Mouse (Mus musculus) left cerebral cortex, adult 2 months (tissue): ENCODE data around the gene Gm49378. TPM values are rescaled to one million over a fixed set of nuclear protein-coding genes. Genes with fewer than 3 reads are reported as not detected.

ENCODE experiments used
- DNase-seq, 2 experiments: peaks; one replicate each; pipeline ENCODE4 v3.0.0; 2021 to 2022; ENCODE audit warnings: low spot score in 2 of 2, mixed read lengths in 1 of 2; ENCODE audit errors: extremely low spot score in 1 of 2
- H3K27ac ChIP-seq: fragments of 200-600 bp; 2 replicates; pipeline ENCODE4 v1.8.1; 2022
- H3K4me3 ChIP-seq: fragments of 200-600 bp; 2 replicates; pipeline ENCODE4 v1.8.1; 2022
- CTCF ChIP-seq: fragments of 200-600 bp; IDR thresholded peaks from 2 replicates; pipeline ENCODE4 v1.8.1; 2022; ENCODE audit warnings: antibody characterized with exemption, mild to moderate bottlenecking, moderate library complexity
- intact Hi-C: fragments of 180-260 bp; cut with DNase I; formaldehyde crosslinking; loops from one replicate; pipeline ENCODE4 v1.15.1; 2025
- long read RNA-seq, 2 experiments: library from polyadenylated mRNA; stranded (forward); transcript quantifications; one replicate each; pipeline ENCODE4 v2.0.0; 2021; ENCODE audit warnings: borderline mapping rate in 2 of 2
- total RNA-seq, 2 experiments: library from RNA; stranded (reverse); gene quantifications; 2 replicates each; pipeline ENCODE4 v1.2.3; 2021

Gene Gm49378
- 1 to 10 TPM; 3.5 to 6.1 TPM for total RNA-seq
- long read RNA-seq, experiment 1, result 0 reads
- long read RNA-seq, experiment 2, result 0 reads

DNA sequence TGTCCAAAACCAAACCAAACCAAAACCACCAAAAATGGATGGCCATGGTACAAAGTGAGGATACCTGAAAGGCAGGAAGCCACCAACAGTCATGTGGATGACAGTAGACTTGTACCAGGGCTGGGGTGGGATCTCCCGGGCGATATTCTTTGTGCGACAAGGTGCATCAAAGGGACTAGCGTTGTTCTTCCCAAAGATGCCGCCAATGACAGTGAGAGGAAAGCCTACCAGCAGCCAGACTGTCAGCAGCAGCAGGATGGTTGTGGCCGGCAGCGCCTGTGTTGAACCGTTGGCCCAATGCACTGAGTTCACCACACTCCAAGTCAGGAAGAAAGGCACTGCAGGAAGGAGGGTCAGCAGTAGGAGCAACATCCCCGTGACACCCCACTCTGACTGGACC is at the start of gene Gm49378:
Gene Gm49378, minus strand, starts transcription at position 101 of the 400 bp plus-strand sequence.
- Histone ChIP-seq H3K27ac (no peak within 1 kb of the TSS), H3K4me3 (no peak within 1 kb of the TSS)
- intact Hi-C loops, result no loop called here
- TF ChIP-seq CTCF, result no peak
- DNase-seq, result no peak

DNA sequence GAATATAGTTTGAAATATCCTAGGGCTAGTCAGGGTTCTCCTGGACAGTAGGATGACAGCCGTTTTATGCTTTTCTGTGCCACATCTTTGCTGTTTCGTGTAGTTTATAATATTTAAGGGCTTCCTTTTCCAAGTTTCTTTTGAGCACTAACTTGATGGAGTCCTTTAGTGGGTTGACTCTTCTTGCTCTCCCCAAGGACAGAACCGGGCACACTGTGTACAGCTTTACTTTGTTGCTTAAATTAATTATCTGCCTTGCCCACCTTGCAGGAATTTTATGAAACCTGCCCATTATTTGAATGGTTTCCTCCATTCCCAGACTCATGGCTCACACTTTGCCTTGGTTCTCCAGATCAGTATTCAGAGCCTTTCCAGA is 44.4 kb upstream of the Gm49378 start:
- intact Hi-C loops, result loop anchor here (1.0 kb wide), 1 partner anchor 61 kb away; no protein-coding TSS in a partner anchor
- Histone ChIP-seq H3K27ac (peak overlapping the region; percentile 47), H3K4me3 (peak overlapping the region; percentile 68)
- no peak for TF ChIP-seq CTCF
- no peak for DNase-seq

DNA sequence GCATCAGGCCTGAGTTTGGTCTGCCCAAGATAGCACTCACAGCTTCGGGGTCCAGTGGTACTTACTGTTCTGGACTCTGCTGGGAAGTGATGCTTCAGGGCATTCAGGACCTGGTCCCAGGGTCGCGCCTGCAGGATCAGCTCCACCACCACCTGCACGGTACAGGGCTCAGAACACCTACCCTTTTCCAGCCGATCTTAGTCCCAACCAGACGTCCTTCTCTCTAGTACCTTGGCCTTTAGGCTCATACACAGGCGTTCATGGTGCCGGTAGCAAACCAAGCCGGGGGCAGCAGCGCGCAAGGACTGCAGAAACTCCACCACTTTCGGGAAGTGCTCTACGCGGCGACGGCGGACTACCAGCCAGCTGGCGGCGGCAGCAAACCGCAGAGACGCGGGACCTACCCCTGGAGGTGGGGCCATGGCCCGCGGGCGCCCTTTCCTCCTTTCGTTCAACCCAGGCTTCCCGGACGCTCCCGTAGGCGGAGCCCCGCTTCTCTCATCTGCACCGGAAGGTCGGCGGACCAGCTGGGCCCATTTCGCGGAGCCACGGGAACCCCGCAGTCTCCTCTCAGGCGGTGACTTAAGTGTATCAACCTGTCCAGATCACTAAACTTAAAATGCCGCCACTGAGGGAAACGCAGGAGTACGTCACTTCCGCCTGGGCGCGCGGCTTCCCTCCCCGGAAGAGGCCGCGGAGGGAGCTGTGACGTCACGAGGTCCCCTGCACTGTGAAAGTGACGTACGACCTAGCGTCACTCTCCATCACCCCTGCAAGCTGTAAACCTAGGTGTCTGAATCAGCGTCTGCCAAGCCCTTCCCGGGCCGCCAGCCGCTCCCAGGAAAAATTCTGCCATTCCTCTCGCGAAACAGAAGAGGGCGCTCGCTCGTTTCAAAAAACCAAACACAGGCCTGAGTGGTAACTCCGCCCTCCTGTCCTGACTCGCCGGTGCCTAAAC is 43.7 kb upstream of the Gm49378 start, which contains the start of gene Tinf2:
Gene Tinf2, minus strand, starts transcription at position 661 of the 958 bp plus-strand sequence.
- peak; percentile 81 for TF ChIP-seq CTCF
- peak; percentile 95 for DNase-seq
- Histone ChIP-seq H3K27ac (peak within 1 kb of the TSS; percentile 47), H3K4me3 (peak within 1 kb of the TSS; percentile 68)
- intact Hi-C loops, result loop anchor here (1.0 to 2.0 kb wide), 2 partner anchors 41 to 62 kb away; partner anchors contain the start of gene Rabggta

DNA sequence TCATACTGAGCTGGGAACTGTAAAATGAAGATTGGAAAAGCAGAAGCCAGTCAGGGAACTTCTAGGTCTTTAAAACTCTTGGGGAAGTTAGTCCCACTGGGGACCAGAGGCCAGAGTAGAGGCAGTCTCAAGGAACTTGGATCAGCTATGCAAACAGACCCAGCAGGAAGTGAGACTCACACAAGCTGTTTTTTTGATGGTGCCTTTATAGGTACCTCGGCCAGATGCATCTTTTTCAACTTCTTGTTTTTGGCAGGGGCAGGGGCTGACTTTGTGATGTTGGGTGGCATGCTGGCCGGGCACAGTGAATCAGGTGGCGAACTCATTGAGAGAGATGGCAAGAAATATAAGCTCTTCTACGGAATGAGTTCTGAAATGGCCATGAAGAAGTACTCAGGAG is 39.9 kb upstream of the Gm49378 start:
- intact Hi-C loops, result no loop called here
- no peak overlapping the region for H3K4me3 ChIP-seq
- no peak for DNase-seq
- no peak overlapping the region for H3K27ac ChIP-seq
- TF ChIP-seq CTCF, result no peak

DNA sequence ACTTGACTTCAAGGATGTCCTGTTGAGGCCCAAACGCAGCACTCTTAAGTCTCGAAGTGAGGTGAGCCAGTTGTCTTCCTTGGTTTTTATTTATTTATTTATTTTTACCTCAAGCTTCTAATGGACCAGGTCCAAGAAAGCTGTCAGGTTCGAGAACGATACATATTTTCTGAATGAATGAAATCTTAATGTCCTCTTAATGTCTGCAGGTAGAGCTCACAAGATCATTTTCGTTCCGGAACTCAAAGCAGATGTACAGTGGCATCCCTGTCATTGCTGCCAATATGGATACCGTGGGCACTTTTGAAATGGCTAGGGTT is 35.0 kb upstream of the Gm49378 start:
- H3K27ac ChIP-seq, result peak overlapping the region; percentile 98
- DNase-seq, result no peak
- intact Hi-C loops, result no loop called here
- no peak for TF ChIP-seq CTCF
- H3K4me3 ChIP-seq, result peak overlapping the region; percentile 80

DNA sequence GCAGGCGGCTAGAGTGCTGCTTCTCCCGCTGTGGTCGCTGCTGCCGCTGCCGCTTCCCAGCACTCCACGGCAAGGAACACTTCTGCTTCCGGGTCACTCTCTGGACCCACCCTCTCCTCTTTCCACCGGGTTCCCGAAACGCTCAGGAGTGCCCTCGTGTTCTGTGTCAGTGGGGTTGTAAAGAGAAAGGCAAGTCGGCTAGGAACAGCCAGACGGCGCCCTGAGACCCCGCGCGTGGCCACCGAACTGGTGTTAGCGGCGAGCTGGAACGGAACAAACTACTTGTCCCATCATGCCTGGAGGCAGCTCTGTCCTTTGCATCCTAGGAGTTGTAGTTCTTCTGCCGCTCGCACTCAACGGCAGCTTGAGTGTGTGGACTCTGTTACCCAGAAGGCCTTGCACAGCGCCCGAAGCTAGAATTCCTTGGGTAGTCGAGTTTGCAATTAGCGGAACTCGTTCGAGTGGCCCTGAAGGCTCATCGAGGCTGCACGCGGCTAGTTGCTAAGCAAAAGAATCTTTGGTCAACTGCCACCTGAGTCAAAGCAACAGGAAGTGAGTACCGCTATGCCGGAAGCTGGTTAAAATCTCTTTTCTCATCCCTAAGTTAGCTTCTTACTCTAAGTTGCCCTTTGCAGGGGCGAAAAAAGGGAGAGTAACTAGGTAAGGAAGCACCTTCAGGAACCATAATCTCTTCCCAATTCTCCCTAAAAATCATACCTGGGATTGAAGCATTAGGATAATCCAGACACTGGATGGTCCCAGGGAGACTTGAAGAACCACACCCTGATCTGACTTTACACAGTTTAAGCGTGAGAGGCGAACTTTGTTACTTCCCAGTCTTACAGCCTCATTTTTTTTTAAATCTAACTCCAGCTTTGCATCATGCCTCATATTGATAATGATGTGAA is 34.4 kb upstream of the Gm49378 start, which contains the start of the genes Gmpr2 and Nedd8:
Gene Gmpr2, plus strand, starts transcription at position 109 of the 908 bp plus-strand sequence.
Gene Nedd8, minus strand, starts transcription at position 292 of the 908 bp plus-strand sequence.
- H3K27ac ChIP-seq, result peak within 1 kb of the TSS; percentile 98
- intact Hi-C loops, result loop anchor here (1.0 kb wide), 1 partner anchor 12 kb away; the partner anchor contains the start of gene Mdp1
- peak; percentile 82 to 91 for DNase-seq
- TF ChIP-seq CTCF, result no peak; the same call in 1 of the 2 replicates
- H3K4me3 ChIP-seq, result peak within 1 kb of the TSS; percentile 80

DNA sequence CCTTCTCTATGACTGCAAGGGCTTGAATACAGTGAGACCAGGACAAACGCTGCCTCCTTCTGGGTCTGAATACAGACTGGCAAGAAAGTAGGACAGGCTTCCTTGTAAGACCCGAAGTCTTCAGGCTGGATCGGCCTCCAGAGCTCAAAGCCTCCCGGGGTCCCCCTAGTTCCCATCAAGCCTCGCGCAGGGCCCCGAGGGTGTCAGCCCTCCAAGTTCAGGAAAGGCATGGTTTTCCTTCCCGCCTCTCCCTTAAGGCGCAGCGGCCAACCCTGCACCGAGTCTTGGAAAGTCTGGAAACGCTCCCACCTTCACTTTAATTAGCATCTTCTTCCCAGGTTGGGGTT is 33.8 kb upstream of the Gm49378 start:
- no peak for TF ChIP-seq CTCF
- Histone ChIP-seq H3K27ac (peak overlapping the region; percentile 98), H3K4me3 (peak overlapping the region; percentile 80)
- intact Hi-C loops, result loop anchor here (1.0 kb wide), 1 partner anchor 11 kb away; the partner anchor contains the start of gene Mdp1
- DNase-seq, result no peak

DNA sequence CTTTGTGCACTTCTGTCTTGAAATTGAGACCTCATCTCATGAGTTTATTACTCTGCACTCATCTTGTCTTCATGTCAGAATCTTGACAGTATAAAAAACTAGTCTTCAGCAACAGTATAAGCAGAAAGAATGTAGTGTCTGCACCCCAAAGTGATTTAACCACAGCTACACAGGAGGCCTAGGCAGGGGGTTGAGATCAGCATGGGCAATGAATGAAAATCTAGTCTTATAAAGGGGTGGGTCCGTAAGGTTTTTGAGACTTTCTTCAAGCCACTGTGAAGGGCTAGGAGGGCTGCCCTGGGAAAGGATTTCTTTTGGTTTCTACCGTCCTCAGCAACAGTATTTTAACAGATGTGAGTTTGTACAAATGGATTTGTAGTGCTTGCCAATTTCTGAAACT is 22.9 kb upstream of the Gm49378 start:
- H3K27ac ChIP-seq, result no peak overlapping the region
- no peak overlapping the region; the same call in 1 of the 2 replicates for H3K4me3 ChIP-seq
- no peak for TF ChIP-seq CTCF
- intact Hi-C loops, result loop anchor here (1.0 kb wide), 1 partner anchor 11 kb away; the partner anchor contains the start of gene Gmpr2
- DNase-seq, result no peak

DNA sequence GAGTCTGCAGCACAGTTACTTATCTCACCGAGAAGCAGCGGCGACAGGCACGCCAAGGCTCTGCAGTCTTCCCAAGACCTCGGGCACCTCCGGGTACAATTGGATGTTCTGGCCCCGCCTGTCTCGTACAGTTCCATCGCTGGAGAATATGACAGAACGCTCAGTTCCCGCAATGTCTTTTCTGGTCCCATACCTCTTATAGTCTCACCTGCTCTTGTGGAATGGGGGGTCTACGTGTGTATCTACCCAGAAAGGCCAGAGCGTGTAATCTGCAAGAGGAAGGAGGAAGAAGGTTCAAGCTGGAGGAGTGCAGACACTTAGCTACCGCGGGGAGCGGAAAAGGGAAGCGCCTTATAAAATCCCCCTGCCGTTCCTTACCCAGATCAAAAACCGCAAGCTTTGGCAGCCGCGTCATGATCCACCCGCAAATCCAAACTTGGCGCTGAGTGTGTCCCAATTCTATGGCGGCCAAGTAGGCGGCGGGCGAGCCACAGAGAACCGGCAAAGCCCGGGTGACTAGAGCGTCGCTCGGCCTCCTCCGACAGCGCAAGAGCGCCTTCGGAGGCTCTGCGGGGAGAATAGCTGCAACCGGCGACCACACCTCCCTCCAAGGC is 22.4 kb upstream of the Gm49378 start, which contains the start of gene Mdp1:
Gene Mdp1, minus strand, starts transcription at position 549 of the 614 bp plus-strand sequence.
- peak; percentile 64 for TF ChIP-seq CTCF
- Histone ChIP-seq H3K27ac (peak within 1 kb of the TSS; percentile 86), H3K4me3 (peak within 1 kb of the TSS; percentile 76)
- peak; percentile 80 to 81 for DNase-seq
- intact Hi-C loops, result loop anchor here (1.0 kb wide), 1 partner anchor 11 kb away; the partner anchor contains the start of gene Gmpr2

DNA sequence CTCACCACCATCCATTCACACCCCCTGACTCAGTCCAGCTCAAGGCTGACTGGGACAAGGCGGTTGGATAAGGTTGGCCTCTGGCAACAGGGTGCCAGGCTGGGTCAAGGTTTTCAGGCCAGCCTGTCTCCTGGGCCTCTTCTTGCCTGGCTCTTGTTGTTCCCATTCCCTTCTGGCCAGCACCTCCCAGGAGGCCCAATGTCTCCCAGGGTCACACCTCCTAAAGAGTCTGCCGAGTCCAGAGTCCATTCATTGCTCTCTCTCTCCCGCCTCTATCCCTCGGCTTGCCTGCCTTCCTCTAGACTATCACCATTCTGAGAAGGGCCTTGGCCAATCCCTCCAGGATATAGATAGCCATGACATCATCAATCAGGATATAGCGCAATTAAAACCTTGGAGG is 20.3 kb upstream of the Gm49378 start:
- TF ChIP-seq CTCF, result no peak
- H3K27ac ChIP-seq, result no peak overlapping the region
- no peak overlapping the region for H3K4me3 ChIP-seq
- intact Hi-C loops, result no loop called here
- no peak for DNase-seq

DNA sequence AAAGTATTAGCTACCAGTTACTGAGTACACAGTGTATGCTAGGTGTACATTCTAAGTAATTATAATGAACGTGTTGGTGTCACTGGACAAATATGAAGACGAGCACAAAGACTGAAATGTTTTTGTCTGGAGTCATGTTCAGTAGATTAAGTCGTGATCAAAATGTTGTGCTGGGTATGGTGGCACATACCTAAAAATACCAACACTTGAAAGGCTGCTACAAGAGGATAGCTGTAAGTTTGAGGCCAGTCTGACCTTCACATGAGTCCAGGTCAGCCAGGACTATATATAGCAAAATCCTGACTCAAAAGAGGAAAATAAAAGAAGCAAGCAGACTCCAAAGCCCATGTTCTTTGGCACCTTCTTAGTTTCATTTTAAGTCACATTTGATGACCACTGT is 19.2 kb upstream of the Gm49378 start:
- H3K27ac ChIP-seq, result no peak overlapping the region
- intact Hi-C loops, result no loop called here
- TF ChIP-seq CTCF, result no peak
- DNase-seq, result no peak
- H3K4me3 ChIP-seq, result no peak overlapping the region
